Mouse (Mus musculus) embryo, embryonic 9.5 days (tissue): ENCODE measurements at regions not wholly inside any gene's neighbourhood (a gene's known extent, or its start where the extent isn't known, plus 50 kb on each side); places are given as distances from the start of the nearest gene placed in this dataset.

Experiments used
- DNase-seq: peaks from one replicate; pipeline ENCODE4 v3.0.0-alpha.2; 2017; ENCODE audit errors: extremely low spot score

DNA sequence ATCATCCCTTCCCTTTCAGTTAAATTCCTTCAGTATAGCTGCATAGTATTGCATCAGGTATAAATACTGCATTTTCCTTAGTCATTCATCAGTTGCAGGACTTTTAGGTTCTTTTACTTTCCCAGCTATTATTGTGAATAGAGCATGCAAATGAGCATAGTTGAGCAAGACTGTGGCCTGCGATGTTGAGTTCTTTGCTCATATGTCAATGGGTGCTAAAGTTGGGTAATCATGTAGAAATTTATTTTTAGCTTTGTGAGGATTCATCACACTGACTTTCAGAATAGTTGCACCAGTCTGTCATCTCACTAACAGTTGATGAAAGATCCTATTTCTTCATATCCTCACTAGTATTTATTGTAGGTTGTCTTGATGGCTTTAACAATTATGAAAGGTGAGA lies 380.3 kb upstream of the Arrdc3 start:
- DNase-seq, result no peak

DNA sequence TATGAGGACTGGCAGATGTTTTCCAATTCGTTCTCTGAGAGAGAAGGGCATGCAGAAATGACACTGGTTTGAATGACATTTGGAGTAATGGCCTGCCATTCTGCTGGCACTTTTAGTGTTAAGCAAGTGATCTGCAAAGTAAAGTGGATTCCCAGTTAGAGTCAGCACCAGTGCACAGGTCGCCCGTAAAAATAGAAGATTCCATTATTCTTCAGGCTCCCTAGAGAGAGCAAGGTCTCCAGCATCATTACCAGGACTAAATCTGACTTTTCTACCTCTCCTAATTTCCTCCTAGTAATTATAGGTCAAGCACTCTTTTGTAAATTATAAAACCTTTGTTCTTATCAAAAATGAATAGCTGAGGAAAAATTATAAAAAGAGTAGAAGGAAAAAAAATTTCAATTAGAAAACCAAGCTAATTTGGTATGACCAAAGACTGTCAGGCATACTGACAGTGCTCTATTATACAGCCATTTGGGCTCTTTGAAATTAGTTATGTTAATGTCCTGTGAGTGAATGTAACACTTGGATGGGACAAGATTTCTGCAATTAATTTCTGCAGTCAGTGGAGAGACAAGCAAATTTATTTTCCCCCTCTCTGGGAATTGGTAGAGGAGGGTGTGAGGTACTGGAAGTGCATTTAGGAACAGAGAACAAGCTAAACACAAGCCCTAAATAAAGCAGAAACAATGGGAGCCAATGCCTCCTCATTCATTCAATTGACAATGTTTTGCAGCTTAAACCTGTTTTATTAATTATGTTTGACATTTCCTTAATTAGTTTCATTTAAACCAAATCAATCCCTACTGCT lies 368.8 kb upstream of the Arrdc3 start:
- no peak for DNase-seq

DNA sequence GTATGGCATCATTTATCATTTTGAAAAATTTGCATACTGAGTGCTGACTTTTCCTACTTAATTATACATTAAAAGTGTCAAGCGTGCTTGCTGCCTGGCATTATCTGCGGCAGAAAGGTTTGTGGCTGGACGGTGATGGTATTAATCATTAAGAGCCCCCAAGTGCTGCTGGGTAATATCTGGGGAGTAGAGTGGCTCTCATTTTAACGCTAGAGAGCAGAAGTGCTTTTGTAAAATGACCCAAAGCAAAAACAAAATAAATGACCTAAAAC lies 368.3 kb upstream of the Arrdc3 start:
- no peak for DNase-seq

- no peak for DNase-seq
These were observed 364.3 kb upstream of the Arrdc3 start for GRCm38 (mm10) chr13:80518836-80519235.

GRCm38 (mm10) chr13:80519792-80520191 lies 363.4 kb upstream of the Arrdc3 start:
- no peak for DNase-seq

DNA sequence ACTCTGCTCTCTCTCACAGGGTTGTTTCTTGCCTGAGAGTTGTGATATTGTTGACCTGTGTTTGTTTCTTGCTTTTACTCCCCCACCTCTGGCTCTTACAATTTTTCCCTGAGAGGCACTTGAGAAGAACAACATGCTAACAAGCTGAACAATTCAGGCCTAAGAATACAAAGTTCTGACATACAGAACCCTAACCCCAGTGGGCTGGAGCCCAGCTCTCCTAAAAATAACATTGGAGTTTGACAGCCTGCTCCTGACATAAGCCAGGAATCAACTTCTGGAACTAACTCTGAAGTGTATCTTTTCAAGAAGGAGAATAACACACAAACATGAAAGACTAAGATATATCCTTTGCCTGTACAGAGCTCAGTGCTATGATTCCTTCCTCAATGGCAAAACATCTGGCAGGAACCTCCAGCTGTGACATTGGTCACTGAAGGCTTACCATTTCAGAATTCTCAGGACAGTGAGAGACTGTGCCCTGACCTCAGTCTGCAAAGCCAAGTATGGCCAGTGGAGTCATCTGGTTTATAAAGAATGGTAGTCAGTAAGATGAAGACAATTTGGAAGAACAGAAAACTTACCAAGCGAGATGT lies 347.3 kb upstream of the Arrdc3 start:
- no peak for DNase-seq

DNA sequence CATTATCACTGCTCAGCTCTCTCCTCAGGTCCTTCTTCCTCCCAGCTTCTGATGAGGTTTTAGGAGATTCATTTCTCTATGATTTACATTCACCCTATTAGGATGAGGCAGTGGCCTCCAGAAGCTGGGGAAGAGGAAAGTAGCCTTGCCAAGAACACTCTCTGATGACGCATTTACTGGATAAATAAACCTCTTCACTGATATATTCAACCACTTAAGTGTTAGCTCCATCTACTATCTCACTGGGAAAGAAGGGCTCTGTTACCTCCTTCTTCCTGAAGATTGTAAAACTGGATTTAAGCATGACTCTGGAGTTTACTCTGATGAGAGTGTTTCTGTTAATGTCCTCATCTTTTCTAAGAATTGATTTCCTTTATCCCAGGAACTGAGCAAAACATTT lies 338.2 kb upstream of the Arrdc3 start:
- DNase-seq, result no peak

DNA sequence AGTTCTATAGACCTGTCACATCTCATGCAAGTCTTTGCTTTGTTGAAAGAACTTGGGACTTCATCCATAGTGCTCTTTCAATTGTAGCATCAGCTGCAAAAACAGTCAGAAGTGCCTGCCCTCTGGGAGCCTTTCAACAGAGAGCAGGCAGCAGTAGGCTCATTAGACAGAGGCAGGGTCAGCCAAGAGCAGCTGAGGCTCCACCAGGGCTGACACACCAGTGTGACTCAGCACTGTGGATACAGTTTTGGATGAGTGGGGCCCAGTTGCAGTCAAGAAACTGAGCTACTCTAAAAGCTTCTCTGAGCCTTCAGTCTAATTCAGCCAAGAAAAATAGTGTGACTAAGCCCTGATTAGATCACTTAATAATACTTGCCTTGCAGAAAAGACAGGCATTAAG lies 326.0 kb upstream of the Arrdc3 start:
- peak; percentile 4 for DNase-seq
